Mouse (Mus musculus): Measurements from ENCODE around the gene Wdr75.

DNA sequence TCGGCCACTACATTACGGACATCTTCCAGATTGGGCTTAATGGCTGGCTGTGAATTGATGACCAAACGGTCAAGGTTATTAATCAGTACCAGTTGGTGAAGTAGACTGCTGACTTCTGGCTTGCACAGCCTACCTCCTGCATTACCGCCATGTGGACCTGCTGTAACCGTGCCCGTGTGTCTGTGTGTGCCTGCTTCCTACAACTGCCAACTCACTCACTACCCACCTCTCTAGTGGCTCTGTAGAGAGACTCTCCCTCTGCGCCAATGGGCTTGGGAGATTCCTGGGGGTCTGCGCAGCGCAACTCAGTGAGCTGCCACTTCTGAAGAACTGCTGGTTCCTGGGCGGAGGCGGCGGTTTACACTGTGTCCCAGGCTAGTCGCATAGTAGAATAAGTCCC is 25.6 kb upstream of the Wdr75 start:
- no peak for TF ChIP-seq CTCF (IDR thresholded peaks at IDR 0.05; ENCODE audit: insufficient read depth, low read length)
- TF ChIP-seq POLR2A (IDR thresholded peaks at IDR 0.05; ENCODE audit: borderline replicate concordance, extremely low read depth, low read depth, low read length), result no peak

All from lung, adult 2 months (tissue).